Mouse (Mus musculus) bone marrow macrophage, adult 2 months (primary cell): ENCODE data around the gene Krt28. TPM values are rescaled to one million over a fixed set of nuclear protein-coding genes. Genes with fewer than 3 reads are reported as not detected.

Experiments used
- H3K27ac ChIP-seq: 2 replicates; pipeline ENCODE4 v1.5.1; 2012; ENCODE audit warnings: low read depth, low read length; ENCODE audit not compliant: insufficient read depth
- H3K4me1 ChIP-seq: 2 replicates; pipeline ENCODE4 v1.6.1; 2012; ENCODE audit warnings: low read length; ENCODE audit not compliant: control insufficient read depth, insufficient read depth
- H3K4me3 ChIP-seq: 2 replicates; pipeline ENCODE4 v1.5.1; 2012; ENCODE audit warnings: mild to moderate bottlenecking, low read length, moderate library complexity; ENCODE audit not compliant: insufficient read depth
- CTCF ChIP-seq: IDR thresholded peaks from 2 replicates; pipeline ENCODE4 v1.5.1; 2012; ENCODE audit warnings: low read depth, mild to moderate bottlenecking, low read length, moderate library complexity
- POLR2A ChIP-seq: IDR thresholded peaks from 2 replicates; pipeline ENCODE4 v1.6.1; 2012; ENCODE audit warnings: mild to moderate bottlenecking, low read depth, low read length, borderline replicate concordance
- polyA plus RNA-seq: library from polyadenylated mRNA; stranded (reverse); fragments of >200 nt; gene quantifications from 2 replicates; pipeline ENCODE4 v1.2.4, GENCODE M21; 2012; ENCODE audit not compliant: missing spikeins, insufficient read depth, insufficient read length

Krt28 gene
- polyA plus RNA-seq, 1 experiment: not detected

- TF ChIP-seq CTCF (no peak), POLR2A (no peak)
- H3K4me3 ChIP-seq: no peak overlapping the region
Measured at GRCm38 (mm10) chr11:99369853-99370451, 4.8 kb downstream of the Krt28 start.

GRCm38 (mm10) chr11:99369229-99369628, 5.5 kb downstream of the Krt28 start:
- Histone ChIP-seq H3K4me3 (no peak overlapping the region), H3K4me1 (peaks cover 3% of the 10 kb centered on the region), H3K27ac (no peak overlapping the region)
- TF ChIP-seq POLR2A (no peak), CTCF (no peak)

More at GRCm38 (mm10) chr11:99369853-99370451, 4.8 kb downstream of the Krt28 start:
- Histone ChIP-seq H3K27ac (no peak overlapping the region), H3K4me1 (peaks cover 3% of the 10 kb centered on the region)

- no peak for TF ChIP-seq POLR2A
- no peak for TF ChIP-seq CTCF
- Histone ChIP-seq H3K4me1 (peaks cover 3% of the 10 kb centered on the region), H3K4me3 (no peak overlapping the region), H3K27ac (no peak overlapping the region)
Measured at GRCm38 (mm10) chr11:99366791-99367190, 7.9 kb downstream of the Krt28 start.

GRCm38 (mm10) chr11:99364412-99364811, 10.3 kb downstream of the Krt28 start:
- H3K4me3 ChIP-seq: no peak overlapping the region
- no peaks in the 10 kb centered on the region for H3K4me1 ChIP-seq
- no peak overlapping the region for H3K27ac ChIP-seq
- no peak for TF ChIP-seq CTCF
- TF ChIP-seq POLR2A: no peak

GRCm38 (mm10) chr11:99361423-99361822, 13.3 kb downstream of the Krt28 start:
- H3K27ac ChIP-seq: no peak overlapping the region
- H3K4me3 ChIP-seq: no peak overlapping the region
- no peak for TF ChIP-seq CTCF
- no peak for TF ChIP-seq POLR2A
- H3K4me1 ChIP-seq: no peaks in the 10 kb centered on the region

- H3K27ac ChIP-seq: no peak within 1 kb of the TSS
- TF ChIP-seq POLR2A: no peak
- TF ChIP-seq CTCF: no peak
- H3K4me3 ChIP-seq: no peak within 1 kb of the TSS
- H3K4me1 ChIP-seq: no peaks in the 10 kb centered on the region
Measured at GRCm38 (mm10) chr11:99351004-99351403, 23.7 kb downstream of the Krt28 start, which contains the start of gene Krt27. Krt27 (minus strand) TSS chr11:99351104.

GRCm38 (mm10) chr11:99339299-99339847, 35.3 kb downstream of the Krt28 start:
- H3K4me1 ChIP-seq: no peaks in the 10 kb centered on the region
- no peak overlapping the region for H3K27ac ChIP-seq
- TF ChIP-seq CTCF (no peak), POLR2A (no peak)
- no peak overlapping the region for H3K4me3 ChIP-seq

GRCm38 (mm10) chr11:99337866-99338265, 36.8 kb downstream of the Krt28 start, which contains the start of gene Krt26:
Krt26 (minus strand) TSS chr11:99337966.
- Histone ChIP-seq H3K27ac (no peak within 1 kb of the TSS), H3K4me3 (no peak within 1 kb of the TSS), H3K4me1 (no peaks in the 10 kb centered on the region)
- TF ChIP-seq POLR2A (no peak), CTCF (no peak)

- Histone ChIP-seq H3K4me1 (no peaks in the 10 kb centered on the region), H3K27ac (no peak overlapping the region), H3K4me3 (no peak overlapping the region)
- TF ChIP-seq CTCF: no peak
- no peak for TF ChIP-seq POLR2A
Measured at GRCm38 (mm10) chr11:99333426-99333825, 41.3 kb downstream of the Krt28 start.

- Histone ChIP-seq H3K4me3 (no peak overlapping the region), H3K4me1 (no peaks in the 10 kb centered on the region), H3K27ac (no peak overlapping the region)
- TF ChIP-seq CTCF: no peak
Measured at GRCm38 (mm10) chr11:99329655-99330054, 45.0 kb downstream of the Krt28 start.

GRCm38 (mm10) chr11:99322851-99323250, 51.9 kb downstream of the Krt28 start, which contains the start of gene Krt25:
Krt25 (minus strand) TSS chr11:99322951.
- no peaks in the 10 kb centered on the region for H3K4me1 ChIP-seq
- no peak within 1 kb of the TSS for H3K4me3 ChIP-seq
- TF ChIP-seq POLR2A (no peak), CTCF (no peak)
- no peak within 1 kb of the TSS for H3K27ac ChIP-seq

- no peaks in the 10 kb centered on the region for H3K4me1 ChIP-seq
- H3K27ac ChIP-seq: no peak overlapping the region
- no peak for TF ChIP-seq CTCF
- no peak for TF ChIP-seq POLR2A
- no peak overlapping the region for H3K4me3 ChIP-seq
Measured at GRCm38 (mm10) chr11:99321094-99321493, 53.6 kb downstream of the Krt28 start.
